ENCODE assay signal across 8 mouse cellular contexts in genomic region chr6:138139930-138140329, GRCm38 (mm10). TPM values are rescaled to one million over a fixed set of nuclear protein-coding genes. Genes with fewer than 3 reads are reported as not detected.
A peak's percentile ranks its signal among the peaks of the same experiment; 100 is the strongest.
DNase-seq lines count a peak whose midpoint lies in the region; TF ChIP-seq lines count a peak whose summit lies in the region.

Gene Mgst1 (plus strand): TSS chr6:138140316.

- H3K9me3 ChIP-seq in megakaryocyte, embryonic 14.5 days, result peaks cover 14% of the 10 kb centered on the region

- no peak for TF ChIP-seq CTCF in layer of hippocampus, adult 2 months (conservative IDR thresholded peaks at IDR 0.05)

- 0 out of 2 replicates have a peak within 1 kb of the TSS, but pooled peaks have one; percentile 7 for H3K27ac ChIP-seq in layer of hippocampus, adult 2 months
- peak within 1 kb of the TSS; percentile 100 for H3K27ac ChIP-seq in brown adipose tissue, adult 24 weeks (replicated peaks; ENCODE audit: low read depth, low read length)

- DNase-seq in layer of hippocampus, adult 2 months (ENCODE audit: low spot score in 2 of 2), result no peak
- DNase-seq in layer of hippocampus, adult 9-11 months, result no peak
- DNase-seq in heart, adult 18-20 months, result peak in 1 of 2 experiments; percentile 15
- DNase-seq in kidney, postnatal 14 days, result peak; percentile 24
- no peak for DNase-seq in cerebellum, adult 9-10 months
- DNase-seq in spleen, postnatal 14 days (ENCODE audit: low spot score in 2 of 2), result no peak

- H3K27me3 ChIP-seq in megakaryocyte, embryonic 14.5 days (replicated peaks), result peaks cover 2% of the 10 kb centered on the region

- H3K4me1 ChIP-seq in brown adipose tissue, adult 24 weeks (ENCODE audit: control insufficient read depth, insufficient read depth, insufficient read length, low read length), result peaks cover 18% of the 10 kb centered on the region
- peaks cover 3% of the 10 kb centered on the region; the same call in 1 of the 2 replicates for H3K4me1 ChIP-seq in megakaryocyte, embryonic 14.5 days

- no peaks in the 10 kb centered on the region for H3K36me3 ChIP-seq in megakaryocyte, embryonic 14.5 days (replicated peaks; ENCODE audit: low read length)

- H3K4me3 ChIP-seq in layer of hippocampus, adult 2 months, result peak within 1 kb of the TSS; percentile 44
- peak within 1 kb of the TSS; percentile 93 for H3K4me3 ChIP-seq in brown adipose tissue, adult 24 weeks (ENCODE audit: insufficient read depth, low read depth, low read length)
- peak within 1 kb of the TSS; percentile 91 for H3K4me3 ChIP-seq in megakaryocyte, embryonic 14.5 days (replicated peaks)

RNA-seq across cellular contexts. Expression of gene Mgst1, which starts in this region (rescaled TPM):
- total RNA-seq in layer of hippocampus, adult 2 months (2021), result 10 to 100 TPM; 11.2 to 15.1 TPM
- 1,729 and 2,044 TPM in 2 replicates for polyA plus RNA-seq in brown adipose tissue, adult 24 weeks (2012; ENCODE audit: insufficient read depth, insufficient read length, missing spikeins)
- 100 to 1,000 TPM in 1 of 2 experiments, 10 to 100 TPM in 1; 85.8 to 147 TPM for total RNA-seq in heart, adult 18-20 months (2021)
- polyA plus RNA-seq in megakaryocyte, embryonic 14.5 days (2012; ENCODE audit: insufficient read depth, low replicate concordance), result 2.5 TPM in 1 of 2 replicates, not detected in the other

Comparison
In these comparisons a context has a peak if more than half of its experiments do, and no peak if none do; other contexts are left out.
1. RNA of gene Mgst1 (total RNA-seq): 85.8 to 147 TPM in heart, adult 18-20 months; 11.2 to 15.1 TPM in layer of hippocampus, adult 2 months; every median in the first group is over 4 times any median in the second.
2. RNA of gene Mgst1 (polyA plus RNA-seq): 1,729 to 2,044 TPM in brown adipose tissue, adult 24 weeks; 2.5 TPM in megakaryocyte, embryonic 14.5 days; every median in the first group is over 100 times any median in the second.
3. Peak in every context shown above with its lines, with median percentiles within 50 percentile points of each other: H3K4me3 ChIP-seq.